8 mouse cellular contexts compared by ENCODE assay signal in the genomic region with DNA sequence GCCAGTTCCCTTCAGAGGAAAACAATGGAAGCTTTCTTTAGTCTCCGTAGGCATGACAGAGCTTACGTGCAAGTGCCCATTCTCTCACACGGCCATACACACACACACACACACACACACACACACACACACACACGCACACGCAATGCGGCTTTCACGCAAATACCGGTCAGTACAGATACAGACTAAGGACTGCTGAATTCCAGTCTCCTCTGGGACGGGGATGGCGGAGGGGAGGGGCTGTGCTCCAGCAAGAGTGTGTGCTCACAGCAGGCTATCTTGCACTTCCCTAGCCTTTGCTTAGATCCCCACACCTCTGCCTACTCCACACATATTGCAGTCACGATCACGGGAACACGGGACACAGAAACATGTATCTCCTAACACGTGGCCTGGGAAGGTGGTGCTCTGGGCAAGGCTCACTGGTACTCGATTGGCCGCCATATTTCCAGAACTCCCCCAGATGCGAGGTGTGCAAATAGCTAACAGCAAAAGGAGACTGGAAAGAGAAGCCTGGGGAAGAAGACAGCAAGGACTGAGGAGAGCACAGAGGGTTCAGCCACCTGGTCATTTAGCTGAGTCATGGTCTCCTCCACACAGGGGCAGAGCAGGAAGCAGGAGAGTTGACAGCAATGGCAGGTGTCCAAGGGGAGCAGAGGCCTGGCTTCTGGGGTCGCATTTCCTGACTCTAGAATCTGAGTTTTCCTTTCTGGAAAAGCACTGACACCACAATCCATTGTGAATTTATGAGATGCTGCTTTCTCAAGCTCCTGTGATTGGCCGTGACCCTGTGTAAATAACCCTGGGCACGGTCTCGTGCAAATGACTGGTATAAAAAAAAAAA. TPM values are rescaled to one million over a fixed set of nuclear protein-coding genes. Genes with fewer than 3 reads are reported as not detected.
DNase-seq lines count a peak whose midpoint lies in the region; ATAC-seq lines count a peak whose summit lies in the region.

No protein-coding gene starts in this region.

- ATAC-seq in liver, embryonic 15.5 days (ENCODE audit: insufficient read depth): 0 out of 2 replicates have a peak, but pooled peaks have one; percentile 33

- 78% methylated on average over 21 of the region's 21 CpGs for whole genome bisulfite sequencing in liver, embryonic 15.5 days (ENCODE audit: insufficient replicate concordance)

- no peaks in the 10 kb centered on the region for H3K9me3 ChIP-seq in liver, embryonic 15.5 days (replicated peaks)

- intact Hi-C loops in heart, postnatal 14 days (cut with DNase I): no loop called here

- H3K27me3 ChIP-seq in liver, embryonic 15.5 days: no peaks in the 10 kb centered on the region

- H3K4me2 ChIP-seq in liver, embryonic 15.5 days: no peak overlapping the region

- peaks cover 66% of the 10 kb centered on the region for H3K4me1 ChIP-seq in liver, embryonic 15.5 days (replicated peaks)

- H3K4me3 ChIP-seq in liver, embryonic 15.5 days (replicated peaks): no peak overlapping the region

- H3K9ac ChIP-seq in liver, embryonic 15.5 days: no peak overlapping the region

- DNase-seq in ES-CJ7 (ENCODE audit: low read depth, low spot score) (peak; percentile 48), ZHBTc4 (ENCODE audit: low read depth, low spot score) (peak; percentile 72)
- peak; percentile 16 to 40 for DNase-seq in heart, postnatal 14 days
- no peak for DNase-seq in right cerebral cortex, adult 18-20 months
- no peak for DNase-seq in spleen, postnatal 14 days (ENCODE audit: low spot score in 2 of 2)
- DNase-seq in cerebellum, adult 9-10 months: no peak
- no peak for DNase-seq in layer of hippocampus, postnatal 36 days

- H3K36me3 ChIP-seq in liver, embryonic 15.5 days (replicated peaks): no peaks in the 10 kb centered on the region

- H3K27ac ChIP-seq in liver, embryonic 15.5 days (replicated peaks): no peak overlapping the region

RNA-seq across cellular contexts. Expression of gene St6galnac3, which starts 56.3 kb away (rescaled TPM):
- total RNA-seq in heart, postnatal 14 days (2021): 10 to 100 TPM in 1 of 2 experiments, 1 to 10 TPM in 1; 9.9 to 12.6 TPM
- 10.1 and 10.2 TPM in 2 replicates for polyA plus RNA-seq in liver, embryonic 15.5 days (2015; fragmentation: Nextera tagmentation; extraction: Ambion mirVana)
- total RNA-seq in layer of hippocampus, postnatal 36 days (2021): 10 to 100 TPM; 25.2 to 28.9 TPM

Comparison
In these comparisons a context has a peak if more than half of its experiments do, and no peak if none do; other contexts are left out.
1. DNase-seq: peak in ES-CJ7 (single experiment), ZHBTc4 (single experiment) and heart, postnatal 14 days (2 of 2); none in right cerebral cortex, adult 18-20 months (single experiment), spleen, postnatal 14 days (0 of 2), cerebellum, adult 9-10 months (single experiment) and layer of hippocampus, postnatal 36 days (0 of 2).